Mouse (Mus musculus) kidney, postnatal 0 days (tissue): ENCODE measurements around the gene Pum2. TPM values are rescaled to one million over a fixed set of nuclear protein-coding genes. Genes with fewer than 3 reads are reported as not detected.

Experiments used
- ATAC-seq: fragments of 200-750 bp; cut with Nextera tagmentation; replicated peaks from 2 replicates; pipeline ENCODE4 v1.8.0; 2017; ENCODE audit warnings: low read depth, moderate number of reproducible peaks, moderate TSS enrichment, moderate library complexity; ENCODE audit not compliant: low FRiP score
- DNase-seq: peaks from one replicate; pipeline ENCODE4 v3.0.0-alpha.2; 2016; ENCODE audit warnings: low spot score
- H3K27ac ChIP-seq: fragments of 300-500 bp; sonication (generic); 2 replicates; pipeline ENCODE4 v1.5.1; 2014; ENCODE audit warnings: mild to moderate bottlenecking
- H3K27me3 ChIP-seq: fragments of 300-500 bp; sonication (generic); 2 replicates; pipeline ENCODE4 v1.6.1; 2014; ENCODE audit warnings: low read length, mixed read lengths; ENCODE audit not compliant: insufficient read depth
- H3K36me3 ChIP-seq: fragments of 300-500 bp; sonication (generic); 2 replicates; pipeline ENCODE4 v1.6.1; 2014; ENCODE audit warnings: low read length, mixed read lengths; ENCODE audit not compliant: insufficient read depth
- H3K4me1 ChIP-seq: fragments of 300-500 bp; sonication (generic); replicated peaks from 2 replicates; pipeline ENCODE4 v1.6.1; 2014; ENCODE audit warnings: antibody characterized with exemption, low read length, mixed read lengths; ENCODE audit not compliant: insufficient read depth
- H3K4me2 ChIP-seq: fragments of 300-500 bp; sonication (generic); 2 replicates; pipeline ENCODE4 v1.6.1; 2014; ENCODE audit warnings: mild to moderate bottlenecking, low read length, moderate library complexity, mixed read lengths
- H3K4me3 ChIP-seq: fragments of 300-500 bp; sonication (generic); replicated peaks from 2 replicates; pipeline ENCODE4 v1.5.1; 2014; ENCODE audit warnings: low read depth, low read length
- H3K9ac ChIP-seq: fragments of 300-500 bp; sonication (generic); 2 replicates; pipeline ENCODE4 v1.6.1; 2014; ENCODE audit warnings: low read depth, low read length
- H3K9me3 ChIP-seq: fragments of 300-500 bp; sonication (generic); replicated peaks from 2 replicates; pipeline ENCODE4 v1.6.1; 2016; ENCODE audit warnings: low read length, inconsistent platforms, mixed read lengths
- CTCF ChIP-seq: IDR thresholded peaks from 2 replicates; pipeline ENCODE4 v1.5.1; 2016; ENCODE audit warnings: antibody characterized with exemption, low read depth, mild to moderate bottlenecking, moderate library complexity
- WGBS: fragments of 180-500 bp; shearing (Covaris S2); extraction: QIAGEN DNeasy Blood & Tissue Kit; methylation state at CpG from one replicate; pipeline ENCODE4 v1.1.7; 2014; 5-methylcytosine and 5-hydroxymethylcytosine counted together
- polyA plus RNA-seq: library from polyadenylated mRNA; unstranded; fragments of >200 nt; fragmentation: Nextera tagmentation; extraction: Ambion mirVana; gene quantifications from 2 replicates; pipeline ENCODE4 v1.2.1, GENCODE M21; 2015

Pum2 gene
- polyA plus RNA-seq, 1 experiment from 2014 or later = 35.5 TPM

GRCm38 (mm10) chr12:8781681-8782378, 107.9 kb downstream of the Pum2 start:
- Histone ChIP-seq H3K27me3 (no peaks in the 10 kb centered on the region), H3K4me2 (no peak overlapping the region), H3K27ac (no peak overlapping the region), H3K9me3 (no peaks in the 10 kb centered on the region), H3K4me3 (no peak overlapping the region), H3K36me3 (no peaks in the 10 kb centered on the region), H3K4me1 (peaks cover 11% of the 10 kb centered on the region; the same call in 1 of the 2 replicates), H3K9ac (no peak overlapping the region)
- ATAC-seq (no peak), DNase-seq (no peak)
- WGBS = 81% methylated on average over 9 of the region's 9 CpGs
- no peak for TF ChIP-seq CTCF

GRCm38 (mm10) chr12:8782565-8782964, 108.6 kb downstream of the Pum2 start:
- no peak overlapping the region for H3K9ac ChIP-seq
- peaks cover 12% of the 10 kb centered on the region; the same call in 1 of the 2 replicates for H3K4me1 ChIP-seq
- H3K27me3 ChIP-seq = no peaks in the 10 kb centered on the region
- ATAC-seq (no peak), DNase-seq (no peak)
- WGBS = 79% methylated on average over 3 of the region's 3 CpGs
- H3K9me3 ChIP-seq = no peaks in the 10 kb centered on the region
- no peak for TF ChIP-seq CTCF
- H3K4me3 ChIP-seq = no peak overlapping the region
- no peaks in the 10 kb centered on the region for H3K36me3 ChIP-seq
- no peak overlapping the region for H3K4me2 ChIP-seq
- H3K27ac ChIP-seq = no peak overlapping the region

- no peak overlapping the region for H3K9ac ChIP-seq
- H3K4me3 ChIP-seq = no peak overlapping the region
- no peak for DNase-seq
- 81% methylated on average over 9 of the region's 9 CpGs for WGBS
- 0 out of 2 replicates have a peak, but pooled peaks cover 7% of the 10 kb centered on the region for H3K4me1 ChIP-seq
- no peak for ATAC-seq
- no peak for TF ChIP-seq CTCF
- H3K27ac ChIP-seq = no peak overlapping the region
- no peaks in the 10 kb centered on the region for H3K27me3 ChIP-seq
- H3K9me3 ChIP-seq = no peaks in the 10 kb centered on the region
- H3K36me3 ChIP-seq = no peaks in the 10 kb centered on the region
- no peak overlapping the region for H3K4me2 ChIP-seq
Measured at GRCm38 (mm10) chr12:8784189-8784588, 110.3 kb downstream of the Pum2 start.

DNA sequence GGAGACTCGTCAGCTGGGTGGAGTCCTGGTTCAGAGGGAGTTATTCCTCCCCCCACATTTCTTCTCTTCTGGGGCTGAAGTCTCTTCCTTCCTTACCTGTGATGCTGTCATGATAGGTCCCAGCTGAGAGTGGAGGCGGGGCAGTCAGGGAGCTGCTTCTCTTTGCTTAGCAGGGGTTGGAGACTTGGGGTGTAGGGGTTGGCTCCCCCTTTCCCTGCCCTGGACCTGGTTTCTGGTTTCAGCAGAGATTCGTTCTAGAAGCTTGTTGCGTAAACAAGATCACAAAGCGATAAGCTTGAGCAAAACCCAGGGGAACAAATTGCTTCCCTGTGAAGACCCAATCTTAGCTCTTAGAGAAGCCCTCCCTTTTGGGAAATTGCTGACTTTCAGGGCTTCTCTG, 112.5 kb downstream of the Pum2 start:
- no peak for TF ChIP-seq CTCF
- ATAC-seq = no peak
- Histone ChIP-seq H3K4me3 (no peak overlapping the region), H3K9ac (no peak overlapping the region), H3K4me1 (0 out of 2 replicates have a peak, but pooled peaks cover 7% of the 10 kb centered on the region), H3K9me3 (no peaks in the 10 kb centered on the region), H3K27ac (no peak overlapping the region), H3K4me2 (no peak overlapping the region), H3K36me3 (peaks cover 8% of the 10 kb centered on the region; the same call in 1 of the 2 replicates), H3K27me3 (no peaks in the 10 kb centered on the region)
- WGBS = 38% methylated on average over 5 of the region's 5 CpGs
- DNase-seq = no peak

DNA sequence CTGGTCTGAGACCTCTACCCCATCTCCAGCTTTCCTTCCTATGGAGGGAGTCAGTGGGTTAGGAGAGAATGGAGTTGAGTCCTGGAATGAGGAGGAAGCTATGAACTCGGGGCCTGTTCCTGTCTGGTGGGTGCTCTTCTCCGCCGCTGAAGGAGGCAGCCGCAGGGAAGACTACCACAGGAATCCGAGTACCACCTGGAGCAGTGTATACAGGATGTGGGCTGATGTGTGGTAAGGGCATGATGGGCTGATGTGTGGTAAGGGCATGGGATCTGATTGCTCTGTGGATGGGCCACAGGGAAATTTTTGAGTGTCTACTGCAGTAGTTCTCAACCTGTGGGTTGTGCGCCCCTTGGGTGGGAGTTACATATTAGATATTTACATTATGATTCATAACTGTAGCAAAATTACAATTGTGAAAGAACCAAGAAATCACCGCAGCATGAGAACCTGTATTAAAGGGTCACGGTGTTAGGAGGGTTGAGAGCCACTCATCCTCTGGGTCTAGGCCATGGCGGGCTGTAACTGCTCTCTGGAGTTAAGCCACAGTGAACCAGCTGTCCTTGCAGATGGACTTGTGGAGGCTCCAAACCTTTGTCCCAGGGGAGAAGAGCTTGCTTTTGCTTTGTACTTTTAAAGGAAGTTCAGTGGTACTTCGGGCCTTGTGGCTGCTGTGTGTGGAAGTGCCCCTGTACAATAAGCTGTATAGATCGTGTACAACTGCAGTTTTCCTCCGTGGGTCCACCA, 113.2 kb downstream of the Pum2 start:
- no peak for DNase-seq
- TF ChIP-seq CTCF = no peak
- Histone ChIP-seq H3K9me3 (no peaks in the 10 kb centered on the region), H3K4me3 (no peak overlapping the region), H3K9ac (no peak overlapping the region), H3K36me3 (peaks cover 8% of the 10 kb centered on the region; the same call in 1 of the 2 replicates), H3K4me2 (no peak overlapping the region), H3K4me1 (0 out of 2 replicates have a peak, but pooled peaks cover 4% of the 10 kb centered on the region), H3K27ac (no peak overlapping the region), H3K27me3 (no peaks in the 10 kb centered on the region)
- 83% methylated on average over 12 of the region's 12 CpGs for WGBS
- no peak for ATAC-seq

GRCm38 (mm10) chr12:8788469-8788868, 114.5 kb downstream of the Pum2 start:
- Histone ChIP-seq H3K4me3 (no peak overlapping the region), H3K9me3 (no peaks in the 10 kb centered on the region), H3K36me3 (peaks cover 8% of the 10 kb centered on the region; the same call in 1 of the 2 replicates), H3K27ac (no peak overlapping the region), H3K4me1 (0 out of 2 replicates have a peak, but pooled peaks cover 4% of the 10 kb centered on the region), H3K4me2 (no peak overlapping the region), H3K9ac (no peak overlapping the region), H3K27me3 (no peaks in the 10 kb centered on the region)
- no peak for ATAC-seq
- DNase-seq = no peak
- no peak for TF ChIP-seq CTCF
- 68% methylated on average over 3 of the region's 3 CpGs for WGBS
